Mouse (Mus musculus) testis, postnatal 10 days (tissue): Measurements from ENCODE around the gene Capn11.

Experiments
- DNase-seq: peaks from one replicate; pipeline ENCODE4 v3.0.0; 2021; ENCODE audit warnings: low spot score

Capn11 gene

DNA sequence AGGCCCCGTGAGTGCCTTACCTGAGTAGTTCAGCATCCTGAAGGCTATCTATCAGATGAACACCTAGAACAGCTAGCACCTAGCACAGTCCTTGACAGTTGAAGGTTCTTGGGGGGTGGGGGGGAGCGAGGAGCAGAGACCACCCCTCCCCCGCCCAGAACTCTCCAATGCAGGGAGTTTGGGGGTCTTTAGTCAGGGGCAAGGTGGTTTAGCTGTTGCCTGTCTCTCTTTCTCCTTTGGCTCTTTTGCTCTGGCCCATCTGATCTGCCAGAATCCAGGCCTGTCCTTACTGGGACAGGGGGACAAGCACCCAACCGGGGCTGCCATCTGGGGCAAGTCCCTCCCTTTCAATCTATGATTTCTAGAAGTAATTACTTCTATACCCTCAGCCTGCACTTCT is at the start of gene Capn11:
Capn11 (minus strand) TSS at position 101 of the 400 bp plus-strand sequence.
- no peak for DNase-seq

DNA sequence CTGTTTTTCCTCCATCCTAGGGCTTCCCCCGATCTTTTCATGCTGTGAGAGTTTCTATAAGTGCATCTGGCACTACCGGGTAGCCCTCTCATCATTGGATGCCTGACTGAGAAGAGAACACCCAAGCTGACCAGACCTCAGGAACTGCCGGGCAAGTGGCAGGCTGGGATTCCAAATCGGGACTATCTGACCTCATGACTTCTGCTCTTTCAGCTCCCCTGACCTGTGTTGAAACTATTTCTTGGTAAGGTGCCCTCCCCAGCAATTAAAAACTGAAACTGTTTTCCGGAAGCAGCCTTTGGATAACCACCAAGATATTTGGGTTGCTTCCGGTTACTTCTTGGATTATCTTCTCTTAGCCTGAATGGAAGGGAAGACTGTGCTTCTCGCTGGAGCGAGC is 49.1 kb upstream of the Capn11 start:
- no peak for DNase-seq

DNA sequence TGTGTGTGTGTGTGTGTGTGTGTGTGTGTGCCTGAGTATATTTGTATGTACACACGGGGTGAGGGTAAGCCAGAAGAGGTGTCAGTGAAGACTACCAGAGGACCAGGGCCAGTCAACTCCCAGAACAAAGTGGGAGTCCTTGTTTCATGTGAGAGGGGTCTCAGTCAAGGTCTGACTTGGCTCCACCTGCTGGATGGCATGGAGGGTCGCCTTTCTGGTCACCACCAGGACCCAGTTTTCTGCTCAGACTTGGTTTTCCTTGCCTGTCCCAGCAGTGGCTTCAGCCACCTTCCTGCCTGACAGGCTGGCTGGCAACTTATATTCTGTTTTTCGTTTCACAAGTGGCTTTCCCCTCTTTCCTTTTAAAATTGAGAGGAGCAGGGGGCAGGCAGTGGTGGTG is 48.3 kb upstream of the Capn11 start:
- no peak for DNase-seq

DNA sequence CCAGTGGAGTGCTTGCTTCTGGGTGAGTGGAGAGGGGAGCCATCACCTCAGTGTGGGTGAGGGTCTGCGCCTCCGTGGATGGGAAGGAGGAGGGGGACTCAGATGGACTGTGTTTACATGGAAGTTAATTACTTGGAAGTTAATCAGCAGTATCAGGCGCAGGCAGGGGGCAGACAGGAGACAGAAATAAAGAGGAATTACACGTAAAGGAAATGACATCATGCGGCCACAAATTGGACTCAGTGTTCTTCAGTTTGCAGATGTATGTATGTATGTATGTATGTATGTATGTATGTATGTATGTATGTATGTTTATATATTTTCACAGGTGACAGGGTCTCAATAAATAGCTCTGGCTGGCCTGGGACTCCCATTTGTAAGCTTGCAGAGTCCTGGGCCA is 47.7 kb upstream of the Capn11 start:
- no peak for DNase-seq

DNA sequence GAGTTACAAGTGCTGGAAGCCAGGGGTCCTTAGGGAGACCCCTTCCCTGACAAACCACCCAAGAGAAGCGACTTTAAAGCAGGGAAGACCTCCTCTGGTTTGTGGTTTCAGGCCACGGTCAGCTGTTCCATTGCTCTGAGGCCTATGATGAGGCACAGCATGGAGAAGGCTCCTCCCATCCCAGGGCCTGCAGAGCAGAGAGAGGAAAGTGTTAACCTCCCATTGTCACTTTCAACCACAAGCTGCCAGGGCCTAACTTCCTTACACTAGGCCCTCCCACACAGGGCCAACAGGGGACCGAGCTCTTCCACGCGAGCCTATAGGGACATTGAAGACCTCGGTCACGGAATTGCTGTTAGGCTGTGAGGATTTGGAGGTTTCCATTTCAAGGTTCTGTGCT is 44.1 kb upstream of the Capn11 start:
- no peak for DNase-seq

DNA sequence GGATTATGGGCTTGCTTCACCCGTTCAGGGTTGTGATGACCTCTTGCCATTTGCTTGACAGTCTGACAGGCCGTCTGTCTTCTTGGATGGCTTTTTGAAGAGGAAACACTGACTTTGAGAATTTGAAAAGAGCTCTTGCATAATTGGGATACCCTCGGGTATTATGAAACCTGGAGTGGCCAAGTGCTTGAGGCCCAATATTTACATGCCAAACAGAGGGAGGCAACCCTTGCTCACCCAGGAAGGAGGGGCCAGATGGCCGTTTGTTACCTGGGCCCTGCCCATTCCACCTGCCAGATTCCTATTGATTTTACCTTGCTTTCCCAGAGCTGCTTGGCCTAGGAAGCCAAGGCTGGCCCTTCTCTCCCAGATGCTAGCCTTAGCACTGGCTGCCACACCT is 43.1 kb upstream of the Capn11 start:
- DNase-seq: no peak

DNA sequence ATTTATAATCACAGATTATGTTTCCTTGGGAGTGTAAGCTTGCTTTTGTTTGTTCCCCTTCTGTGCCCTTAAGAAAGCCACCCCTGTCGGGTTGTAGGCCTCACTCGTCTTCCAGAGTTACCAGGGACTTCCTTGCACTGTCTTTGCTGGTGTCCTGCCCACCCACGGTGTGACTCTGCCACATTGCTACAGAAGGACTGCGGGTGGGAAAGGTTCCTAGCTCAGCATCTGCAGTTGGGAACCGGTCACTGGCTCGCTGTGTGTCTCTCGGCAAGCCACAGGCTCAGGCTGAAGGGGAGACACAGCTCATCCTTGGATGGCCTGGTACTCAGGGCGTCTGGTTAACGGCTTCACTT is 42.1 kb upstream of the Capn11 start:
- no peak for DNase-seq

DNA sequence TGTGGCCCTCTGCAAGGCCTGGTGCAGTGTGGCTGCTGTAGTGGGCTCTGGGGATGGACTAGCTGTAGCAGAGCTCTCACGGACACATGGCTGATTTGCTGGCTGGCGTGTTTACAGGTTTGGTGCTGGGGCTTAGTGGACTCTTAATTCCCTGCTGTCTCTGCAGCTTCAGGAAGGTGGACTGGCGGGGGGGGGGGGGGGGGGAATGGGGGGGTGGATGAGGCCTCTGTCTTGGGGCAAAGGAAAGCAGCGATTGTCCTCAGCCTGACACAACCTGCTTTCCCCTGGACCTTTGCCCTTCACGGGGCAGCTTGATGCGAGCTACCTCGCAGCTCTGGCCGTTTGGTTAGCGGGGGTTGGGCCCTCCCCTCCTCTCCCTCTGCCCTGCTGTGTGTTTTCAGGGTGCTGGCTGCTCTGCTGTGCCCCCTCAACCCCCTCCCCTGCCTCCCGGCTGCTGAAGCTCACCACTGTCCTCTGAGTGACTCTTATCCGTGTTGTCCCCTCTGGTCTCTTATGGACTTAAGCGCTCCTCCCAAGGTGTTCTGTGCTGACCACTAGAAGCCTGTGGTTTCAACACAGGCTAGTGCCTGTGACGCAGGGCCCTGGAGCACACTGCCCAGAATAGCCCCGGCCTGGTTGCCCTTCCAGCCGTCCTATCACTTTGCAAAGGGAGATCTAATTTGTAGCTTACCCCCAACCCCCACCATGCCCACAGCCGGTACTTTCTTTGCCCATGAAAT is 41.5 kb upstream of the Capn11 start:
- DNase-seq: no peak

DNA sequence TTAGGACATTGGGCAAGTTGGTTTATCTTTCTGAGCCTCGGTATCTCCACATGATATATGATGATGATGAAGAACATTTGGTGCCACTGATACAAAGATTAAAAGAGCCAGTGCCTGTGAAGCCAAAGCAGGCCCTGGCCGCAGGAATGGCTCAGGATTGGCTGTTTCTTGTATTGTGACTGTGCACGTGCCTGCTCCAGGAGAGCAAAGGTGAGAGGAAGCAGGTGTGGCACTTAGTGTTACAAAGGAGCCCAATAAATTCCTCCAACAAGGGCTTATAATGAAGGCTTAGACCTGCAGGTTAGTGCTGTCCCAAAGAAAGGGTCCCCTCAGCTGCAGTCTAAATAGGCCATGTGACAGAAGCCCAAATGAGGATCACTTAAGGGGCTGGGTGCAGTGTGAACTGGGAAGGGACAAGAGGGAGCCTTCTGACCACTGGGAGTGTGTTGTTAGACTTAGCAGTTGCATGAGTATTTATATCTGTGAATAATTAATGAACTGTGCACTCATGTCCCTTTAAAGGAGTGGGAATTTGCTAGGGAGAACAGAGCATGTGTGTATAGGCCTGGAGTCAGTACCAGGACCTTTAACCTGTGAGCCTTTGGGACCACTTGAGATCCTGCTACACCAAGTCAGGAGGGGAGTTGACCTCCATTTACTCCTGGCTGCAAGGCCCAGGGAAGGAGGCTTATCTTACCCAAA is 40.1 kb upstream of the Capn11 start:
- no peak for DNase-seq

DNA sequence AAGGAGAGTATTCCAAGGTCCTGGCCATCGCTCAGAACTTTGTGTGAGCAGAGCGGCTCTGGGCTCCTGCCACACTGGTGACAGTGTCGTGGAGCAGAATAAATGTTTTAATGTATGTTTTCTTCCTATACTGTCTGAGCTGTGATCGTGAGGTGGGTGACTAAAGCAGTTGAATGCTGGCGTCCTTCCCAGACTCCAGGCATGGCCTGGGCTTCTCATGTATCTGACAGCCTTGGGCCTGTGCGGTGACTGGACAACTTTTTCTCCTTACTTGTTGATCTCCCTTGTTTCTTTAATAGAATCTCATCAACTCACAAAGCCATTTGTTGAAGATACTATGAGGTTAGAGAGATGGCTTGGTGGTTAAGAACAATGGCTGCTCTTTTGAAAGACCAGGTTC is 39.2 kb upstream of the Capn11 start:
- no peak for DNase-seq

DNA sequence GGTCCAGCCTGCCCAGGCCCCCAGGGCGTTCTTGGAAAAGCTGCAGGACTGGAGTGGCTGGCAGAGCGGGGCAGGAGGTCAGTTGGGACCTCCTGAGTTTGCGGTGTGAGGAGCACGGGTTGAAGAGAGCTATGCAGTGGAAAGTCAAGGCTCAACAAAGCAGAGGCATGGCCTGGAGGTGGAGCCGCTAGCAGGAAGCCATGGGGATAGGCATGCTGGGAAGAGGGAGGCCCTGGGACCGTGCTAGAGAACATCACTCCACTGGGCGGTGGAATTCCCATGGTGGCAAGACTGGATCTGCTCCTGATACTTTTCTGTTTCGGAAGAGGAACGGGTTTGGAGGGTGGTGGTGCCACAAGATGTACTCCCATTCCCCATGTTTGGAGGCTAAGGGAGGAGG is 37.9 kb upstream of the Capn11 start:
- no peak for DNase-seq

DNA sequence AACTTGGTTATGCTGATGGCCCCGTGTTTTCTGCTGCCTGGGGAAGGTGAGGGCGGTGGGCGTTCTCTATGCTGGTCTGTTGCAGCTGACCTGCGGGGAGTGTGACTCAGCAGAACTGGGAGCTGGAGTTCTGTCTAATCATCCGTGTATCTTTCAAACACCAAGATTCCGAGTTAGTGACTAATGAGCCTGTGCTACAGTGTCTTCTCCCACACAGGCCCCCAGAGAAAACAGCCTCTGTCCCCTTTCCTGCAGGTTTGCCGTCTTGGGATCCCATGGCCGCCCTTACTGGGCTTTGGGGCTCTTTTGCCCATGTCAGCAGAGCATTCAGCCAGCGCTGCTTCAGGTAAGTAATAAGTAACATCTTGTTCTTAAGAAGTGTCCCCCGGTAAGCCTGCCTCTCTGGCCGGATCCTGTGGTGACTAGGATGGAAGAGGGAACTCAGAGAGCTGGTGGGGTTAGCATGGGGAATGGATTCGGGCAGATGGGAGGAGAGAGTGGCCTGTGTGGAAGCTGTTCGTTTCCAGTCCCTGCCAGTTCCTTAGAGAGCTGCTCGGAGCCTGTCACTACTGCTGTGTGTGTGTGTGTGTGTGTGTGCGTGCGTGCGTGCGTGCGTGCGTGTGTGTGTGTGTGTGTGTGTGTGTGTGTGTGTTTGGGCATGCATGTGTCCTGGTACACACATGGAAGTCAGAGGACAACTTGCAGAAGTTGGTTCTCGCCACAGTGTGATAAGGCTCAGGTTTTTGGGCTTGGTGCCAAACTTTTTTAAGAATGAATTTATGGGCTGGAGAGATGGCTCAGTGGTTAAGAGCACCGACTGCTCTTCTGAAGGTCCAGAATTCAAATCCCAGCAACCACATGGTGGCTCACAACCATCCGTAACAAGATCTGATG is 36.3 kb upstream of the Capn11 start:
- DNase-seq: no peak

DNA sequence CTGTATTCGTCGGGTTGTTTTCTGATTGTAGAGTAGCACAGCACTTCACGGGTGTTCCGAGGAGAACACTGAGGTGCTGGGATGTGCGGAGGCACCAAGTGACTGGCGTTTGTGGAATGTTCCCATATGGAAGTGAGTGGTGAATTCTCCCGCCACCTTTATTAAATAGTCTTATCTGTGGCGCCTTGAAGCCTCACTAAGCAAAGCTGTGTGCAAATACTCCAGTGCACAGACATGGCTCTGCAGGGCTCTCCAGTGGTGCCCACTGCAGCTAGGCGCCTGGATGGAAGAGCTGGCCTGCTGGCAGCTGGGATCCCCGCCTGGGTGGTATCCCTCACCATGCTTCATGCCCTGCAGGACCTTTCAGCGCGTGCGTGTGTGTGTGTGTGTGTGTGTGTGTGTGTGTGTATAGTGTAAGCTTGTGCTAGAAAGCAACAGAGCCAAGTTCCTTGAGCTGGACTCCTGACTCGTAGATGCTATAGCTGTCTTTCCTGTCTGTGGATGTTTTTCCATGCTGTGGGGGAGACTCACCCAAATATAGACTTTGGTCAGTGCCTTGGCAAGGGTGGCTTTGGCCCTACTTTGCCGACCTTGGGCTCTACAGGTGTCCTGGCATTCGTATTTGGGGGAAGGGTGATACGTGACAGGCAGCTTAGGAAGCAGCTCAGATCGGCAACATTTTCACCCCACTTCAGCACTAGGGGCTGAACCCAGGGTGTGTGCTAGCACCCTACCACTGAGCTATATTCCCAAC is 34.9 kb upstream of the Capn11 start:
- no peak for DNase-seq

DNA sequence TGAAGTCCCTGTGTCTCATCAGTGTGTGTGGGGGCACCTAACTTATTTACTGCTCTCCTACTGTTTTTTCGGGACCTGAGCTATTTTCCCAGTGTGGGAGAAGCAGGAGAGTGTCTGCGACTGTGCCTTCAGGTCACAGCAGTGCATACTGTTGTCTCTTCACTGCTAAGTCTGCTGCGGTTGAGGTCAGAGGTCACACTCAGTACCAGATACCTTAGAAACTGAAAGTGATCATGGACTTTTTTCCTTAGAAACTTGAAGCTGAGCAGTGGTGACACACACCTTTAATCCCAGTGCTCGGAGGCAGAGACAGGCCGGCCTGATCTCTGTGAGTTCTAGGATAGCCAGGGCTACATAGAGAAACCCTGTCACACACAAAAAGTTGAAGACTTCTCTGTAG is 33.0 kb upstream of the Capn11 start:
- no peak for DNase-seq

DNA sequence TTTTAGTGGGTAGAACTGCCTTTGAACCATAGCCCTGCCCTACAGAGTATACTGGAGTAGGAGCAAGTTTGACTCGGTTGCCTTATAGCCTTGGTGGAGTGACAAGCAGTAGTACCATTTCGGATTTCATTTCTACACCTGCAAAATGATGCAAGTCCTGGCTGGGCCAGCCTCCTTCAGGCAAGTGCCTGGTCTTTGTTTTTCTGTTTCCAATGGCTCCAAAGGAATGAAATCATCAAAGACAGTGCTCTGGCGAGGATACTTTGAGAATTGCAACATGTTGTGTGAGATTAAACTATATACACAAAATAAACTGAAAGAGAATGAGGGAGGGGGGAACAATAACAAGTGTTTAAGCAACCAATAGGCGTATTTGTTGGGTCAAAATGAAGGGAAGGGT is 30.9 kb upstream of the Capn11 start:
- DNase-seq: no peak

DNA sequence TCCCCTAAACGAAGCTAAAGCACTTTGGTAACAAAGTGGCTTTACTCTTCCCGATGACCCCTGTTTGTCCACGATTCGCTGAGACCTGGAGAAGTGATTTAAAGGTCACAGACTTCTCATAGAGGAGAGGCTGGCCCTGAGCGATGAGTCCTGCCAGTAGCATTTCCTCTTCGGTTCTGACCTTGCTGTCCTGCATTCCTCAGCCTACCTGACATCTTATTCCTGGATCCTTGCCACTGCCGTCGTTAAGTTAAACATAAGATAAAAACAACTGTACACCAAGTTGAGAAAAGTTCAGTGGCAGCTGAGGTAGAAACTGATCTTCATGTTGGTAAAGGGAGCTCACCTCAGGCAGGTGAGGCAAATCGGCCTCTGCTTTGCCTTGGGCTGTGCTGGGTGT is 30.0 kb upstream of the Capn11 start:
- no peak for DNase-seq

DNA sequence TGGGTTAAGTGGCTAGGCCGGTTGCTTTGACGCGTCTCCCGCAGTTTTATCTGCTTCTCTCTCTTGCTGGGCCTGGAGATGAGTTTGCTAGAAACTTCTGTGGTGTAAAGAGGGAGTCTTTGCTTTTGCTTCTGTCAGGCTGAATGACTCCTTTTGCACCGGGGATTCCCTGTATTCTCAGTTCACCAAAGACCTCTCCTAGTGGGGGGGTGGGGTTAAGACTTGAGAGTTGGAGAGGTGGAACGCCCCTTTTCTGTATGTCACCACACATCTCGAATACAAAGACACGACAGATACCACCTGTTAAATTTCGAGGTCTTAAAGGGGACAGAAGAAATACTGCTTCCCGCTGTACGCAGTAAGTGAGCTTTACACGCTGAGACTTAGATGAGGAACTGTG is 27.6 kb upstream of the Capn11 start, which contains the start of gene Tmem63b:
Tmem63b (minus strand) TSS at position 190 of the 400 bp plus-strand sequence.
- no peak for DNase-seq

DNA sequence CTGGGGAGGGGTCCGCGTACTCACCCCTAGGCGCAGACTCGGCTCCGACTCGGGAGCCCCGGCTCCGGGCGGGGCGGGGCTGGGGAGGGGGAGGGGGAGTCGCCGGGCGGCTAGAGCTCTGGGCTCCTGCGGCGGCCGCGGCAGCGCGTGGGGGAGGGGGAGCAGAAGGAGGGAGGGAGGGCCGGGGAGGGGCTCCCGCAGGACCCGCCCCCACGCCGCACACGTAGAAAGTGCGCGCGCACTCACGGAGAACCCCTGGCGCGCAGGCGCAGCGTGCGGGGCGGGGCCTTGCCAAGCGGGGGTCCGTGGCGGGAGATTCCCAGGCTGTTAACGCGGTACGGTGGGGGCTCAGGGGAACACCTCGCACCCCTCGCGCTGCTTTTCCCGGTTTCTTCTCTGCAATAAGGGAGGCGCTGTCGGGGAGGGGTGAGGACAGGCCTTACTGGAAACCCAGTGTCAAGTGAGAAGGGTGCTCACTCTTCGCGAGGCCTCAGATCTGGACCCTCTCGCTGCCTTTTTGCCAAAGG is 27.0 kb upstream of the Capn11 start, which contains the start of gene Mrpl14:
Mrpl14 (plus strand) TSS at position 230 of the 527 bp plus-strand sequence.
- DNase-seq: peak; percentile 99

DNA sequence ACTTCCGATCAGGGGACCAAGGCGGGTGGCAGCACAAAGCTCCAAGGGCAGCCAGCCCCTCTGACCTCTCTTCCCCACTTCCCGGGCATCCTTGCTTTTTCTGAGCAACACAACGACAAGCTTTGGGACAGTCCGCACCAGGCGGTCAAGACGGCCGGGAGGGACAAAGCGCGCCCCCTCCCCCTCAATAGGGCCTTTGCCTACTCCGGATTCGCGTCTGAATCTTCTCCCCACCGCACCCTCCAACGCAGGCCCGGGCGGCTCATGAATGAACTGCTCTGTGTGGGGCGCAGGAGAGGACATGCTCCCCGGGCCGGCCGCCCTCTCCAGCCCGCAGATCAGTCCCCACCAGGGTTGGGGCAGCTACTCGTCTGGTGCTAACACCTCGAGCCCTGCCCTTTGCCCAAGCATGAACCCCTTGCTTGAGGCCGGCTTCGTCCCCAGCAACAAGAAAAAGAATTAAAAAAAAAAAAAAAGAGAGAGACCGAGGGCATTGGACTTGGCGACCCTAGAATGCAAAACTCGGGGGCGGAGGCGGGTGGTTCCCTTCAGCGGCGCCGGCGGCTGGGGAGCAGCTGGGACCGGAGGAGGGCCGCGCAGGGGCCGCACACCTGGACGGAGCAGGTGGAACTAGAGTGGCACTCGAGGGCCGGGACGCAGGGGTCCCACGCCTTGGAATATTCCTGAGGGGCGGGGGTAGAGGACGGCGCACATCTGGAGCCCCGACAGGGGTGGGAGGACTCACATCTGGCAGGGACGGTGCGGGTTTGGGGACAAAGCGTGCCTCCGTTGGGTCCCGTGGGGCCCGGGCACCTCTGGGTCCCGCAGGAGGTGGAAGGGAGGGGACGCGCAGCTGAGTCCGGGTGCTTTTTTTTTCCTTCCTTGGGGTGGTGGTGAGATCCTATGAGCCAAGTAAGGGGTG is 26.3 kb upstream of the Capn11 start:
- DNase-seq: peak; percentile 70

DNA sequence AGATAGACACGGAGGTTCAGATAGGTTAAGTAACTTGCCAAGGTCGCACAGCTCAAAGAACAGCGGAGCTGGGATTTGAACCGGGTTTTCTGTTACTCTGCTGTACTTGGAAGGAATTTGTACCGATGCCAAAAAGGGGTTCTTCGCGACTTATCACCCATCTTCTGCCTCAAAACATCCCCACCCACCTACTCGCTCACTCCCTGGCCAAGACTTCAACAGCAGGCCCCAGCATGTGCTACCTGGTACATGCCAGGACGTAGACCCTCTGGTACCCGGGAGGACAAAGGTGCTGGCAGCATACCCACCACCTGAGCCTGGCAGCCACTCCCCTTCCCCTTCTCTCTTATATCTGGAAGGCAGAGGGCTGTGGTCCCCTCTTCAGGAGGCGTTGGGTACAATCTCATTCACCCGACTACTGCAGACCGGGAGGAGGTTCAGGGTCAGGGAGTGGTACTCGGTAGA is 25.6 kb upstream of the Capn11 start:
- DNase-seq: no peak

DNA sequence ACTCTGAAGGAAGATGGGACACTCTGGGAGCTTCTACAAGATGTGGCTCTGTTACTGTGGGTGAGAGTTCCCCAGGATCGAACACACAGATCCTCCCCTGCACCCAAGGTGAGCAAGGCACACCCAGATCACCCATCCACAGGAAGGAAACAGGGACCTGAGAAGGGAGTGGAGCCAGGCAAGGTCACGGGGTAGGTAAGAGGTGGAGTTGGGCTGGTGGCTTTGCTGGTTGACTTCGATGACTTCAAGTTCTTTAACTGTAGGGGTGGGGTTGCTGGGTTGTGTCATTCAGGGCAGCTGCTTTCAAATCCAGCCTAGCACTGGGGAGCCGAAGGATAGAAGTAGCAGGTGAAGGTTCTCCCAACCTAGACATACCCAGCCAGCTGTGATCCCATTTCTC is 23.7 kb upstream of the Capn11 start:
- DNase-seq: no peak
